Mouse (Mus musculus) embryonic fibroblast, embryonic 13.5 days (primary cell): Measurements from ENCODE around the gene Sycn. TPM values are rescaled to one million over a fixed set of nuclear protein-coding genes. Genes with fewer than 3 reads are reported as not detected.

ENCODE experiments used
- H3K27ac ChIP-seq: 2 replicates; pipeline ENCODE4 v1.5.1; 2012; ENCODE audit warnings: low read length, control low read depth, inconsistent platforms; ENCODE audit not compliant: insufficient read depth
- H3K4me1 ChIP-seq: 2 replicates; pipeline ENCODE4 v1.6.1; 2011; ENCODE audit warnings: low read length; ENCODE audit not compliant: control insufficient read depth, insufficient read depth
- H3K4me3 ChIP-seq: 2 replicates; pipeline ENCODE4 v1.5.1; 2011; ENCODE audit warnings: mild to moderate bottlenecking, control low read depth, low read length; ENCODE audit not compliant: insufficient read depth
- CTCF ChIP-seq: IDR thresholded peaks from 2 replicates; pipeline ENCODE4 v1.5.1; 2011; ENCODE audit warnings: mild to moderate bottlenecking, control low read depth, low read length, moderate library complexity, borderline replicate concordance; ENCODE audit not compliant: insufficient read depth
- POLR2A ChIP-seq: IDR thresholded peaks from 2 replicates; pipeline ENCODE4 v1.6.1; 2011; ENCODE audit warnings: low read depth, mild to moderate bottlenecking, control low read depth, low read length, moderate library complexity
- polyA plus RNA-seq: library from polyadenylated mRNA; stranded (reverse); fragments of >200 nt; gene quantifications from 2 replicates; pipeline ENCODE4 v1.2.4, GENCODE M21; 2011; ENCODE audit warnings: low read depth; ENCODE audit not compliant: missing spikeins, insufficient read length

The Sycn gene
- polyA plus RNA-seq, 1 experiment = not detected

DNA sequence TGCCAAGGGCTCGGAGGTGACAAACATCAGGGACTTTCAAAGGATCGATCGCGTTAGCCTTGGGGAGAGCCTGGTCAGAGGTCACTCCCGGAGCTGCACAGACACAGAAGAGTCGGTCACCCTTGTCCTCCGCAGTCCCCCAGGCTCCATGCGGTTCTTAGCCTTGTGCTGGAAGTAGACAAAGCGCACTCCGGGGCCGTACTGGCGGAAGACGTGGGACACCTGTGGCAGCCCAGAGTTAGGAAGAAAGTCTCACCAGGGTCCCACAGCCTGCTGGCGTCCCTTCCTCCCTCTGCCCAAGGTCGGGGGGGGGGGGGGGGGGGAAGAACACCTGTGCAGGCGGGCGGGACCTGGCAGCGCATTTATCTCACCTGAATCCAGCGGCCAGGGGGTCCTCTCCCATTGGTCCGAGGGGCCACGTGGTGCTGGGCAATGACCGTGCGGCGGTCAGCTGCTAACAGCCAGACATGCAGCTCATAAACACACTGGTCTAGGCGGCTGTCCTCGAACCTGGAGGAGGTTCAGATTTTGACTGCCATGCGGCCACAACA is 3.4 kb downstream of the Sycn start:
- Histone ChIP-seq H3K27ac (no peak overlapping the region), H3K4me3 (no peak overlapping the region), H3K4me1 (no peaks in the 10 kb centered on the region)
- TF ChIP-seq POLR2A = no peak
- no peak for TF ChIP-seq CTCF

DNA sequence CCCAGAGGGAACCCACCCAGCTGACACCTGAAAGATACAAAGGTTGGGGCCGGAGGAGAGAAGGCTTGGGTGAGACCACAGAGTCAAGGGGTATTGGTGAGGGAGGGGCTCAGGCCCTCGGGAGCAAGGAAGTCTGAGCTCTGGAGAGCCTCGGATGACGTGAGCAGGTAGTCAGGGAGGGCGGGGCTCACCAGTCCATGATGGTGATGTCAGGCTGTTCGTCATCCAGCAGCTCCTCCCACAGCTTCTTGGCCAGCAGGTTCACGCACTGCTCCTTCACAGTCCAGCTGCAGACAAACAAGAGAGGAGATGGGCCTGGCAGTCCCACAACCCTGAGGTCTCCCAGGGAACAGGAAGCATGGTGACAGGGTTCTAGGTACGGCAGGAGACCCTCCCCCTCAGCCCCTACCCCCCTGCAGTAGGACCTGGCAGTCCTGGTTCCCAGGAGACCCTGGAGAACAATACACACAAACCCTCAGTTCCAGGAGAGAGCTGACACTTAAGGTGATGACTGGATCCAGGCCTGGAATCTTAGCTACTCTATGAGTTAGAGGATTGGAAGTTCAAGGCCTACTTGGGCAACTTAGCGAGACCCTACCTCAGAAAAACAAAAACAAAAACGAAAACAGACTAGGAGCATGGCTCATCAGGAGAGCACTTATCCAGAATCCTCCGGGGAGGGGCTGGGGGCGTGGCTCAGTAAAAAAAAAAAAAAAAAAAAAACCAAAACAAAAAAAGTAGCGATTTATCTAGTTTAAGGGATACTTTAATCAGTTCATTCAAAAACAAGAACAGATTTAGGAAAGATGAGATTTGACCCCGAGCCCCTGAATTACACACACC is 4.6 kb downstream of the Sycn start:
- Histone ChIP-seq H3K4me1 (no peaks in the 10 kb centered on the region), H3K4me3 (no peak overlapping the region), H3K27ac (no peak overlapping the region)
- TF ChIP-seq CTCF (no peak), POLR2A (no peak)

DNA sequence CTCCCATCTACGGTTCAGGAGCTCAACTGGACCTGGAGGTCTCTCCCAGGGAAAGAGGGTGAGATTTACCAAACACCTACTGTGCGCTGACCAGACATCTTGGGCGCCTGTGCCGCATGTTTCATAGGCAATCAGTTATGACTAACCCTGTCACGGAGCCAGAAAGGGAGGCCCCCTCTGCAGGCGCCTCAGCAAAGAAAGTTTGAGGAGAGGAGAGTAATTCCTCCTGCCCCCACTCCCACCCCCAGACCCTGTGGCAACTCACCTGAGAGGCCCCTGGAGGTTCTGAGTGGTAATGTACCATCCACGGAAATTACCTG is 5.2 kb downstream of the Sycn start:
- no peak overlapping the region for H3K27ac ChIP-seq
- TF ChIP-seq CTCF (no peak), POLR2A (no peak)
- no peaks in the 10 kb centered on the region for H3K4me1 ChIP-seq
- no peak overlapping the region for H3K4me3 ChIP-seq

DNA sequence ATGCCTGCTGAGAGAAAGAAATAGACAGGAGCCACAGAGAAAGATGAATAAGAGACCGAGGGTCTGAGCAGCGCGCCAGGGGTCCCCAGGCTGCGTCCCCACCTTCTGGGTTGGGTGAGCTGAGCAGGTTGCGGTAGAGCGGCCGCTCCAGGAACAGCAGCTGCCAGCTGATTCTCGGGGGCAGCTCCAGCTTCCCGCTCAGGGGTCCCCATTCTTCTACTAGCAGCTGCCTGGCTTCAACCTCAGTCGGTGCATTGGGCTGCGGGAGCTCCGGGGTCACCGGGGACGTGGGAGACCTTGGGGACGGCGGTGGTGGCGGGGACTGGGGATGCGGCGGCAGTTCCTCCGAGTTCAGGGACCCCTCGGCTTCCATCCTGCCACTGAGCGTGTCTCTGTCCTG is 6.0 kb downstream of the Sycn start:
- H3K4me3 ChIP-seq = no peak overlapping the region
- TF ChIP-seq CTCF (no peak), POLR2A (no peak)
- no peaks in the 10 kb centered on the region for H3K4me1 ChIP-seq
- H3K27ac ChIP-seq = no peak overlapping the region

DNA sequence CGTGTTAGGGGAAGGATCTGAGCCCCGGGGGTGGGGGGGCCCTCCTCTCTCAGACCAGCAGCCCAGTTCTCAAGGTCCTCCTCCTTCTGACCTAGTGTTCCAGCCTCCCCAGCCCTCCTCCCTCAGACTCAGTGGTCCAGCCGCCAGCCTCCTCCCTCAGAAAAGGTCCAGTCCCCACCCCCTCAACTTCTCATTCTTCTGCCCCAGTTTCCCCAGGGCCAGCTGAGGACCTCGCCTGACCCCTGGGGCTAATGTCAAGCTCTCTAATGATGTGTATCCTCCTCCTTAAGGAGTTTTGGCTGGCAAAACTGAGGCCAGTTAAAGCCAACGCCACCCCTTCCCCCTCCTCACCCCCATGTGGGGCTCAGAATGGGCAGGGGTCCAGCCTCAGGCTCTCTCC is 6.5 kb downstream of the Sycn start, which contains the start of gene Nccrp1:
Gene Nccrp1 (minus strand): TSS at position 101 of the 400 bp plus-strand sequence.
- no peak within 1 kb of the TSS for H3K4me3 ChIP-seq
- TF ChIP-seq CTCF = no peak
- TF ChIP-seq POLR2A = no peak
- H3K4me1 ChIP-seq = no peaks in the 10 kb centered on the region
- H3K27ac ChIP-seq = no peak within 1 kb of the TSS

DNA sequence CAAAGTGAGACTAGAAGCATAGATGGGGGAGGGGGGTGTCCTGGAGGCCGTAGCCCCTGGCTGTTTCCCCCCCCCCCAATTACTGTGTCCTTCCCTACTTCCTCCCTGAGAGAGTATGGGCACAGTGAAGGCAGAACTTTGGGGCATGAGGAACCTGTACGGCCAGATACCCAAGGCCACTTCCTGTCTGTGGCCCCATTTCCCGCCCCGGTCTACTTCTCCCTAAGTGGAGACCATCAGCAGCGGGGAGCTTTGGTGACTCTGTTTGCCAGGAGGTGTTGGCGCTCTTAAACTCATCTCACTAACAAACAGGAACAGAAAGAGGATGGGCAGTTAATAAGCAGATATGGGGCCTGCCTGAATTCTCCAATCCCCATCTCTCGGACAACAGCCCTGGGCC is 6.9 kb downstream of the Sycn start:
- TF ChIP-seq POLR2A = no peak
- no peak for TF ChIP-seq CTCF
- no peak overlapping the region for H3K4me3 ChIP-seq
- H3K4me1 ChIP-seq = no peaks in the 10 kb centered on the region
- no peak overlapping the region for H3K27ac ChIP-seq

DNA sequence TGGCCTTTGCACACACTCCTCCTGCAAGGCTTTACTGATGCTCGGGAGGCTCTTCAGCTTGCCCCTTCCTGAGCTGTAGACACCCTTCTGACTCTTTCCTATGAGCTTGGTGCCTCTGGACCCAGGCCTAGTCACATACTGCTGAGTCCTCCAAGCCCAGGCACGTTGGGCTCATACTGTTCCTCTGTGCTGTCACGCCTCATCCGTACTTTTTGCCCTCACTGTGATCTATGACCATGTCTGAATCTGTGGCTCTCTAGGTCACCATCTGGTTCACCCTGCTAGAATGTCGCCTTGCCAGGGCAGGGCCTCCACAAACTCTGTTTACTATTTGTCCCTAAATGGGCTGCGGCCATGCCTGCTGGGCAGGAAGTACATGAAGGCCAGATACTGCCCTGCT is 12.4 kb downstream of the Sycn start:
- Histone ChIP-seq H3K4me3 (no peak overlapping the region), H3K4me1 (no peaks in the 10 kb centered on the region), H3K27ac (no peak overlapping the region)
- no peak for TF ChIP-seq CTCF
- TF ChIP-seq POLR2A = no peak

DNA sequence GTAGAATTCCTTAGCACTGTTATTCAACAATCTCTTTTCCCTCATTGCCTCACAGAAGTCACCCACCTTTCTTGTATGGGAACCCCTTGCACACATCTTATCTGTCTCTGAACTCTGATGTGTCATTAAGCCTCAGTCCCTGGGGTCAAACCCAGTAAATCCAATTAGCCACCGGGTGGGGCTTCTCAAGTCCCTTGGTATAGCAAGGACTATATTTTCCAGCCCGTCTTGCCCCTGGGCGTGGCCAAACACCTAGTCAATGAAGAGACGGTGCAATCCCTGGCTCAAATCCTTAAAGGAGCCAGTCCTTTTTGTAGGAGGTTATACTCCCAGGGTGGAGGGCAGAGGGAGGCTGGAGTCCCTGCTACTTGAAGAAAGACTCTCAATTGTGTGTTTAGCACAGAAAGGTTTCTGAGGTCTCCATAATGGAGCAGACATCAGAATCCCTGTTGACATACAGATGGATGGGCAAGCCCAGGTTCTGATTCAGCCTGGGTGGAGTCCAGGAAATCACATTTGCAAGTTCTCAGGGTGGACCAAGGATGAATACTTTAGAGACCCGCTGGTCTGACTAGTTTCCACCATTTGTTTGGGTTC is 15.4 kb downstream of the Sycn start:
- Histone ChIP-seq H3K27ac (no peak overlapping the region), H3K4me3 (no peak overlapping the region)
- TF ChIP-seq CTCF (no peak), POLR2A (no peak)

DNA sequence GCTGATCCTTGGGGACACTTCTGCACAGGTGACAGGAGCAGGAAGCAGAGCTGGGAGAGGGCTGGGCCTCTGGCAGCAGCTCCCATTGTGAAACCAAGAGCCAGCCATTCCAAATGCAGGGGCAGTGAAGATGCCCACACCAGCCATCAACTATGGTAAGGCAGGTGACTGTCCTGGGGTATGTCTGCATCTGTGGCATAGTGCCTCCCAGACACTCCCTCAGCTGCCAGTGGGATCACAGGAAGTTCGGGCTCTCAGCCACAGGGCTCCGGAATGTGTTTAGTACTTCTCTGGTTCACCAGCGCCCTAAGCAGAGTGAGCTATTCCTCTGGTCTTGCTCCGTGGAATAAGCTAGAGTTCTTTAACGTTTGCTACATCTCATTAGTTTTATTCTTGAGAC is 16.4 kb downstream of the Sycn start:
- Histone ChIP-seq H3K4me1 (no peaks in the 10 kb centered on the region), H3K4me3 (no peak overlapping the region), H3K27ac (no peak overlapping the region)
- TF ChIP-seq POLR2A (no peak), CTCF (no peak)

More for the DNA sequence above, 15.4 kb downstream of the Sycn start:
- no peaks in the 10 kb centered on the region for H3K4me1 ChIP-seq

DNA sequence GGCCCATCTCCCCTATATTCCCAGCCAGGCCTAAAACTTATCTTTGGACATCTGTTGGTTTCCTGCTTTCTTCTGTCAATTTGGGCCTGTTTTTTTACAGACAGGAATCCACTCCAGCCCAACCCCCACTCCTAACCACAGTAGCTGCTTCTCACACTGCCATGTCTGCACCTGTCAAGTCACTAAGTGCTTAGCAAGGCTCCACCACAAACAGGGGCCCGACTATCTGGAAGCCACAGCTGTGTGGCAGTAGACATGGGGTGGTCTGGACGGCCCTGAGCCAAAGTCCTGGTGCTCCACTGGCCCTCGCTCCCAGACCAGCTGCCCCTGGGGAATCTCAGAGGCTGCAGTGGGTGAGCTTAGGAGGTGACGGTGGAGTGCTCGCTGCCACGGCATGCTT is 17.0 kb downstream of the Sycn start:
- Histone ChIP-seq H3K4me3 (no peak overlapping the region), H3K4me1 (no peaks in the 10 kb centered on the region), H3K27ac (no peak overlapping the region)
- TF ChIP-seq POLR2A = no peak
- no peak for TF ChIP-seq CTCF
